Mouse (Mus musculus): ENCODE measurements around the gene Galc. TPM values are rescaled to one million over a fixed set of nuclear protein-coding genes. Genes with fewer than 3 reads are reported as not detected.

Galc gene
- polyA plus RNA-seq, 1 experiment from 2014 or later: 6.2 TPM

GRCm38 (mm10) chr12:98180235-98180800 is 78.9 kb downstream of the Galc start:
- 87% methylated on average over 16 of the region's 16 CpGs for WGBS

DNA sequence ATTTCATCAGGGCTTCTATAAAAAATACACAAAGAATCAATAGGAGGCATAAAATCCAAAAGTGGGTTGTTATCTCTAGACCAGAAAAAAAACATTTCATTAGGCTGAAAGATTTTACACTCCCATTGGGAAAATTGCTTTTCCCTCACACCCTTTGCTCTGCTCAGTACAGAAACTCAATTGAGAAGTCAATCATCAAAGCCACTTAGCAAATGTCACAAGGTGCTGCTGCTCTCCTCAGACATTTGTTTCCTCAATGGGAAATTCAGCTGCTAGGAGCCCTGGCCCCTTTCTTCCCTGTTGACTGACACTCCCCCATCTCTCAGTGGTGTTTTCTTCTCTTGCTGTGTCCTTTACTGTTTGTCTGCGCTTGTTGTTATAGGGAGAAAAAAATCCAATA is 79.8 kb downstream of the Galc start:
- peaks cover 3% of the 10 kb centered on the region; the same call in 1 of the 2 replicates for H3K4me1 ChIP-seq
- H3K27me3 ChIP-seq (replicated peaks): 0 out of 2 replicates have a peak, but pooled peaks cover 3% of the 10 kb centered on the region
- no peak for ATAC-seq (ENCODE audit: extremely low read depth, insufficient number of reproducible peaks, low FRiP score, low TSS enrichment)
- 53% methylated on average over 1 of the region's 1 CpGs for WGBS
- H3K9ac ChIP-seq: no peak overlapping the region
- no peaks in the 10 kb centered on the region for H3K36me3 ChIP-seq
- no peak overlapping the region for H3K4me3 ChIP-seq
- H3K9me3 ChIP-seq: no peaks in the 10 kb centered on the region
- H3K4me2 ChIP-seq: no peak overlapping the region
- H3K27ac ChIP-seq (replicated peaks): no peak overlapping the region

More at GRCm38 (mm10) chr12:98180235-98180800, 78.9 kb downstream of the Galc start:
- no peak overlapping the region for H3K4me3 ChIP-seq
- H3K4me2 ChIP-seq: no peak overlapping the region
- peaks cover 3% of the 10 kb centered on the region; the same call in 1 of the 2 replicates for H3K4me1 ChIP-seq
- H3K27me3 ChIP-seq (replicated peaks): 0 out of 2 replicates have a peak, but pooled peaks cover 3% of the 10 kb centered on the region
- no peak for ATAC-seq (ENCODE audit: extremely low read depth, insufficient number of reproducible peaks, low FRiP score, low TSS enrichment)
- no peak overlapping the region for H3K27ac ChIP-seq (replicated peaks)
- no peak overlapping the region for H3K9ac ChIP-seq
- H3K36me3 ChIP-seq: no peaks in the 10 kb centered on the region
- H3K9me3 ChIP-seq: no peaks in the 10 kb centered on the region

- Histone ChIP-seq H3K4me1 (peaks cover 2% of the 10 kb centered on the region; the same call in 1 of the 2 replicates), H3K27ac (replicated peaks) (no peak overlapping the region), H3K9ac (no peak overlapping the region), H3K36me3 (no peaks in the 10 kb centered on the region), H3K27me3 (replicated peaks) (no peaks in the 10 kb centered on the region), H3K4me2 (no peak overlapping the region), H3K9me3 (no peaks in the 10 kb centered on the region), H3K4me3 (no peak overlapping the region)
- ATAC-seq (ENCODE audit: extremely low read depth, insufficient number of reproducible peaks, low FRiP score, low TSS enrichment): no peak
- 79% methylated on average over 2 of the region's 2 CpGs for WGBS
Observed at GRCm38 (mm10) chr12:98176632-98177031, 82.6 kb downstream of the Galc start.

- no peak overlapping the region for H3K27ac ChIP-seq (replicated peaks)
- H3K9ac ChIP-seq: no peak overlapping the region
- no peak overlapping the region for H3K4me2 ChIP-seq
- peaks cover 12% of the 10 kb centered on the region for H3K4me1 ChIP-seq
- ATAC-seq (ENCODE audit: extremely low read depth, insufficient number of reproducible peaks, low FRiP score, low TSS enrichment): no peak
- no peaks in the 10 kb centered on the region for H3K9me3 ChIP-seq
- no peaks in the 10 kb centered on the region for H3K36me3 ChIP-seq
- no peaks in the 10 kb centered on the region for H3K27me3 ChIP-seq (replicated peaks)
- H3K4me3 ChIP-seq: no peak overlapping the region
- 84% methylated on average over 3 of the region's 3 CpGs for WGBS
Observed at GRCm38 (mm10) chr12:98161901-98162300, 97.4 kb downstream of the Galc start.

GRCm38 (mm10) chr12:98160867-98161266 is 98.4 kb downstream of the Galc start:
- no peak overlapping the region for H3K4me3 ChIP-seq
- H3K27me3 ChIP-seq (replicated peaks): no peaks in the 10 kb centered on the region
- H3K27ac ChIP-seq (replicated peaks): no peak overlapping the region
- H3K4me1 ChIP-seq: peaks cover 10% of the 10 kb centered on the region
- H3K9me3 ChIP-seq: no peaks in the 10 kb centered on the region
- H3K36me3 ChIP-seq: no peaks in the 10 kb centered on the region
- no peak overlapping the region for H3K9ac ChIP-seq
- H3K4me2 ChIP-seq: no peak overlapping the region
- WGBS: 77% methylated on average over 6 of the region's 6 CpGs
- ATAC-seq (ENCODE audit: extremely low read depth, insufficient number of reproducible peaks, low FRiP score, low TSS enrichment): no peak

Other genes starting within 250 kb of the Galc start
- 0.82 and 0.91 TPM in 2 replicates for gene Gpr65, start 9.2 kb upstream of the Galc start, polyA plus RNA-seq (2015; fragmentation: Nextera tagmentation; extraction: Ambion mirVana)

Measured in heart, embryonic 13.5 days (tissue).